Mouse (Mus musculus) megakaryocyte, adult 5-6 weeks (primary cell): ENCODE measurements around the gene Psmd8. TPM values are rescaled to one million over a fixed set of nuclear protein-coding genes. Genes with fewer than 3 reads are reported as not detected.
"Not testable (repeated sequence)": the region's sequence is repeated elsewhere in the genome, so short reads cannot be mapped to it uniquely, and the experiment has no call there.

Experiments
- ATAC-seq: 2 replicates; pipeline ENCODE4 v1.8.0; 2016; ENCODE audit warnings: mild to moderate bottlenecking, inconsistent platforms; ENCODE audit not compliant: poor library complexity, severe bottlenecking
- total RNA-seq, 2 experiments: library from RNA; stranded (forward) in 1 of 2; stranded (reverse) in 1 of 2; fragments of 153-499, 151-499 nt in 1 of 2; fragments of 221-1000, 200-1000 nt in 1 of 2; gene quantifications; 2 replicates each; pipeline versions ENCODE4 v1.2.3 to v1.2.4; 2015 to 2017

The Psmd8 gene
- 204 and 215 TPM in 2 replicates for total RNA-seq (2015)
- total RNA-seq (2017), result 191 and 207 TPM in 2 replicates

GRCm38 (mm10) chr7:29180077-29180853 is at the start of gene Psmd8:
Gene Psmd8, minus strand, starts transcription at chr7:29180701.
- peak; percentile 97 for ATAC-seq

GRCm38 (mm10) chr7:29228202-29228601 is 47.7 kb upstream of the Psmd8 start:
- ATAC-seq, result no peak

GRCm38 (mm10) chr7:29225520-29225919 is 45.0 kb upstream of the Psmd8 start:
- no peak for ATAC-seq

GRCm38 (mm10) chr7:29224756-29225394 is 44.4 kb upstream of the Psmd8 start:
- ATAC-seq, result no peak

- ATAC-seq, result no peak
Measured at GRCm38 (mm10) chr7:29214846-29215245, 34.3 kb upstream of the Psmd8 start.

GRCm38 (mm10) chr7:29214236-29214635 is 33.7 kb upstream of the Psmd8 start:
- ATAC-seq, result no peak

GRCm38 (mm10) chr7:29213675-29214082 is 33.2 kb upstream of the Psmd8 start, which contains the start of gene Catsperg1:
Gene Catsperg1, minus strand, starts transcription at chr7:29214035.
- no peak for ATAC-seq

GRCm38 (mm10) chr7:29212775-29213560 is 32.5 kb upstream of the Psmd8 start:
- ATAC-seq, result not testable (repeated sequence)

GRCm38 (mm10) chr7:29212199-29212765 is 31.8 kb upstream of the Psmd8 start:
- ATAC-seq, result peak; percentile 49

- ATAC-seq, result peak; percentile 84
Measured at GRCm38 (mm10) chr7:29211415-29212198, 31.1 kb upstream of the Psmd8 start.

GRCm38 (mm10) chr7:29211013-29211412 is 30.5 kb upstream of the Psmd8 start:
- ATAC-seq, result peak; percentile 53

GRCm38 (mm10) chr7:29202577-29202976 is 22.1 kb upstream of the Psmd8 start:
- no peak for ATAC-seq

- not testable (repeated sequence) for ATAC-seq
Measured at GRCm38 (mm10) chr7:29194230-29194629, 13.7 kb upstream of the Psmd8 start.

- ATAC-seq, result not testable (repeated sequence)
Measured at GRCm38 (mm10) chr7:29181323-29181722, 822 bp upstream of the Psmd8 start.

GRCm38 (mm10) chr7:29180854-29181236 is 344 bp upstream of the Psmd8 start:
- ATAC-seq, result no peak

GRCm38 (mm10) chr7:29179323-29179722 is 1.2 kb downstream of the Psmd8 start:
- peak; percentile 23; the same call in 1 of the 2 replicates for ATAC-seq

GRCm38 (mm10) chr7:29178106-29178505 is 2.4 kb downstream of the Psmd8 start:
- ATAC-seq, result no peak

GRCm38 (mm10) chr7:29172390-29173016 is 8.0 kb downstream of the Psmd8 start:
- no peak for ATAC-seq

- no peak for ATAC-seq
Measured at GRCm38 (mm10) chr7:29171562-29172097, 8.9 kb downstream of the Psmd8 start.
